Mouse (Mus musculus) hindbrain, embryonic 16.5 days (tissue): ENCODE data around the gene Ilf3. TPM values are rescaled to one million over a fixed set of nuclear protein-coding genes. Genes with fewer than 3 reads are reported as not detected.

ENCODE experiments used
- ATAC-seq: fragments of 200-750 bp; cut with Nextera tagmentation; 2 replicates; pipeline ENCODE4 v1.8.0; 2017; ENCODE audit warnings: moderate TSS enrichment, moderate library complexity
- H3K27ac ChIP-seq: fragments of 300-500 bp; sonication (generic); 2 replicates; pipeline ENCODE4 v1.5.1; 2014; ENCODE audit warnings: low read depth, mild to moderate bottlenecking, control low read depth, low read length, moderate library complexity
- H3K27me3 ChIP-seq: fragments of 300-500 bp; sonication (generic); replicated peaks from 2 replicates; pipeline ENCODE4 v1.6.1; 2014; ENCODE audit warnings: low read length; ENCODE audit not compliant: control insufficient read depth, insufficient read depth
- H3K36me3 ChIP-seq: fragments of 300-500 bp; sonication (generic); 2 replicates; pipeline ENCODE4 v1.6.1; 2014; ENCODE audit warnings: mild to moderate bottlenecking, low read length, moderate library complexity, mixed read lengths; ENCODE audit not compliant: control insufficient read depth, insufficient read depth
- H3K4me1 ChIP-seq: fragments of 300-500 bp; sonication (generic); 2 replicates; pipeline ENCODE4 v1.6.1; 2014; ENCODE audit warnings: low read depth, low read length; ENCODE audit not compliant: control insufficient read depth, insufficient read depth
- H3K4me2 ChIP-seq: fragments of 300-500 bp; sonication (generic); 2 replicates; pipeline ENCODE4 v1.6.1; 2014; ENCODE audit warnings: mild to moderate bottlenecking, low read length, control low read depth, moderate library complexity
- H3K4me3 ChIP-seq: fragments of 300-500 bp; sonication (generic); 2 replicates; pipeline ENCODE4 v1.5.1; 2014; ENCODE audit warnings: mild to moderate bottlenecking, low read length, control low read depth, moderate library complexity
- H3K9ac ChIP-seq: fragments of 300-500 bp; sonication (generic); 2 replicates; pipeline ENCODE4 v1.6.1; 2014; ENCODE audit warnings: low read depth, mild to moderate bottlenecking, control low read depth, low read length, moderate library complexity
- H3K9me3 ChIP-seq: fragments of 300-500 bp; sonication (generic); 2 replicates; pipeline ENCODE4 v1.6.1; 2014; ENCODE audit warnings: mild to moderate bottlenecking, low read length, moderate library complexity; ENCODE audit not compliant: control insufficient read depth
- WGBS: fragments of 180-500 bp; shearing (Covaris S2); extraction: QIAGEN DNeasy Blood & Tissue Kit; methylation state at CpG from one replicate; pipeline ENCODE4 v1.1.7; 2014; 5-methylcytosine and 5-hydroxymethylcytosine counted together
- polyA plus RNA-seq: library from polyadenylated mRNA; unstranded; fragments of >200 nt; fragmentation: Nextera tagmentation; extraction: Ambion mirVana; gene quantifications from 2 replicates; pipeline ENCODE4 v1.2.1, GENCODE M21; 2015

Ilf3 gene
- polyA plus RNA-seq, 1 experiment from 2014 or later, result 186 TPM

DNA sequence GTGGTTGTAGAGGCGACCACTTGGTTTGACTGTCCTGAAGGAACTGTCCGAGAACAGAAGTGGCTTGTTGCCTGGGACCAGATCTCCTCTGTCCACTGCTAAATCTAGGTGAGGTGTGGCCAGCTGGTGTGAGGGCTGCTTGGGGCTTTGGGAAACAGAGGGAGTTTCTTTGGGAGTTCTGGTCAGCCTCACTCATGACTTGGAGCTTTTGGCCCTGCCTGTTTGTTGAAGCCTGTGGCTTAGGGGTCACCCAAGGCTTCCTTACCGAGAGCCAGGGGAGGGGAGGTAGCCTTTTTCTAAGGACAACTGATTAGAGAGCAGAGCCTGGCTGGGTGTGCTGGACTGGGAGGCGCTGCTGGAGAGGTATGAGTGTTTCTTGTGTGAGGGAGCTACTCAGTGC, 32.3 kb upstream of the Ilf3 start:
- H3K4me1 ChIP-seq, result peaks cover 2% of the 10 kb centered on the region; the same call in 1 of the 2 replicates
- no peak overlapping the region for H3K27ac ChIP-seq
- no peaks in the 10 kb centered on the region for H3K9me3 ChIP-seq
- no peaks in the 10 kb centered on the region for H3K27me3 ChIP-seq
- 93% methylated on average over 4 of the region's 4 CpGs for WGBS
- no peak for ATAC-seq
- H3K36me3 ChIP-seq, result peaks cover 3% of the 10 kb centered on the region; the same call in 1 of the 2 replicates
- no peak overlapping the region for H3K4me3 ChIP-seq
- H3K9ac ChIP-seq, result no peak overlapping the region
- no peak overlapping the region for H3K4me2 ChIP-seq

DNA sequence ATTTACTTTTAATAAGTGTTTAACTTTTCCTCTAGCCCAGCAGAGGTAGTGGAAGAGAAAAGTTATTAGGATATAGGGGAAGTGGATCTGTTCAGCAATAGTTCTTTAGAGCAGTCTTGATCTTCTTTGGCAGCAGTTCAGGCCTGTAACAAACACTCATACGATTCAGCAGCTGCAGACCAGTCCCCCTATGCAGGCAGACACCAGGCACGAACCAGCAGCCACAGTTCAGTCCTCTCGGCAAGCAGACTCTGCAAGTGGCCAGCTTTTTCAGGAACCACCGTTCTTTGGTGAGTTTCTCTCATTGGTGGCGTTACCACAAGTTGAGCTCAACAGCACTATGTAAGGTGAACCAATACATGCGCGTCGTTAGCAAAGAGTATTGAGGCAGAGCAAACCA, 31.2 kb upstream of the Ilf3 start:
- 83% methylated on average over 8 of the region's 8 CpGs for WGBS
- H3K27ac ChIP-seq, result no peak overlapping the region
- no peak overlapping the region for H3K4me3 ChIP-seq
- H3K9me3 ChIP-seq, result no peaks in the 10 kb centered on the region
- ATAC-seq, result no peak
- H3K27me3 ChIP-seq, result no peaks in the 10 kb centered on the region
- H3K9ac ChIP-seq, result no peak overlapping the region
- H3K4me1 ChIP-seq, result peaks cover 2% of the 10 kb centered on the region; the same call in 1 of the 2 replicates
- no peak overlapping the region for H3K4me2 ChIP-seq
- H3K36me3 ChIP-seq, result peaks cover 5% of the 10 kb centered on the region; the same call in 1 of the 2 replicates

- Histone ChIP-seq H3K9me3 (no peaks in the 10 kb centered on the region), H3K36me3 (peaks cover 14% of the 10 kb centered on the region; the same call in 1 of the 2 replicates), H3K27me3 (no peaks in the 10 kb centered on the region), H3K4me3 (no peak overlapping the region), H3K27ac (no peak overlapping the region), H3K9ac (no peak overlapping the region), H3K4me2 (no peak overlapping the region), H3K4me1 (peaks cover 2% of the 10 kb centered on the region; the same call in 1 of the 2 replicates)
- ATAC-seq, result no peak
- 20% methylated on average over 20 of the region's 20 CpGs for WGBS
Observed at GRCm38 (mm10) chr9:21337652-21338051, 30.0 kb upstream of the Ilf3 start.

GRCm38 (mm10) chr9:21340411-21340810, 27.3 kb upstream of the Ilf3 start:
- Histone ChIP-seq H3K4me1 (no peaks in the 10 kb centered on the region), H3K9ac (no peak overlapping the region), H3K9me3 (no peaks in the 10 kb centered on the region), H3K27me3 (no peaks in the 10 kb centered on the region), H3K36me3 (peaks cover 20% of the 10 kb centered on the region), H3K4me2 (no peak overlapping the region), H3K4me3 (no peak overlapping the region), H3K27ac (no peak overlapping the region)
- ATAC-seq, result no peak
- 87% methylated on average over 4 of the region's 4 CpGs for WGBS

- no peak for ATAC-seq
- H3K9me3 ChIP-seq, result no peaks in the 10 kb centered on the region
- no peaks in the 10 kb centered on the region for H3K27me3 ChIP-seq
- H3K9ac ChIP-seq, result no peak overlapping the region
- H3K27ac ChIP-seq, result no peak overlapping the region
- peaks cover 36% of the 10 kb centered on the region for H3K36me3 ChIP-seq
- no peak overlapping the region for H3K4me3 ChIP-seq
- no peaks in the 10 kb centered on the region for H3K4me1 ChIP-seq
- no peak overlapping the region for H3K4me2 ChIP-seq
- 72% methylated on average over 16 of the region's 16 CpGs for WGBS
Observed at GRCm38 (mm10) chr9:21346627-21347365, 20.9 kb upstream of the Ilf3 start.

DNA sequence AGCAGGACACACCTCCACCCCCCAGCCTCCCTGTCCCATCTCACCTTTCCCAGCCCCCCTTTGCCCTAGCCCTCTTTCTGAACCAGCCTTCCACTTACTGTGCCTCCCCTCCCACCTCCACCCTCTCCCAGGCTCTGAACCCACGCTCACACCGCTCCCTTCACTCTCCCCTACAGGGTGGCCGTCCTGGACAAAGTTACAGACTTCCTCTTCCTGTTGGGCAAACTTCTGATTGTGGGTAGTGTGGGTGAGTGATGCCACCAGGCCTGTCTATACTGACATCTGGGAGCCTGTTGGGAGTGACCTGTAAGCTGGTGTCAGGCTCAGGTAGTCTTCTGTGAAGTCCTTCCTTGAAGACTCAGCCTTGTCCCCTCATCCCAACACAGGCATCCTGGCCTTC, 19.5 kb upstream of the Ilf3 start:
- H3K27ac ChIP-seq, result no peak overlapping the region
- 94% methylated on average over 3 of the region's 3 CpGs for WGBS
- no peaks in the 10 kb centered on the region for H3K4me1 ChIP-seq
- H3K27me3 ChIP-seq, result no peaks in the 10 kb centered on the region
- no peak overlapping the region for H3K4me2 ChIP-seq
- H3K9me3 ChIP-seq, result no peaks in the 10 kb centered on the region
- ATAC-seq, result no peak
- peaks cover 24% of the 10 kb centered on the region for H3K36me3 ChIP-seq
- H3K4me3 ChIP-seq, result no peak overlapping the region
- H3K9ac ChIP-seq, result no peak overlapping the region

DNA sequence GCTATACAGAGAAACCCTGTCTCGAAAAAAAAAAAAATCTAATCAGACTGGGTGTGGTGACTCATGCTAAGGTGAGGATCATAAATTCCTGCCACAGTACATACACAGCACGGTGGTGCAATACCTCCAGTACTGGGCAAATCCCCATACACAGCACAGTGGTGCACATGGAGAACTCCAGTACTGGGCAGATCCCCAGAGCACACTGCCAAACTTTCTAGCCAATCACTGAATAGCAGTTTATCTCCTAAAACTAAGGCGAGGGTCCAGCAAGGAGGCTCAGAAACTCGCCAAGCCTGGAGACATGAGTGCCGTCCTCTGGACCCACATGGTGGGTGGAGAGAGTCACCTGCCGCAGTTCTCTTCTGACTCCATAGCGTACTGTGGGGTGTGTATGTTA, 16.5 kb upstream of the Ilf3 start:
- H3K4me3 ChIP-seq, result no peak overlapping the region
- WGBS, result 94% methylated on average over 7 of the region's 7 CpGs
- no peak overlapping the region for H3K4me2 ChIP-seq
- ATAC-seq, result no peak
- H3K4me1 ChIP-seq, result no peaks in the 10 kb centered on the region
- H3K27ac ChIP-seq, result no peak overlapping the region
- no peak overlapping the region for H3K9ac ChIP-seq
- peaks cover 24% of the 10 kb centered on the region for H3K36me3 ChIP-seq
- no peaks in the 10 kb centered on the region for H3K27me3 ChIP-seq
- no peaks in the 10 kb centered on the region for H3K9me3 ChIP-seq

GRCm38 (mm10) chr9:21351702-21352377, 15.8 kb upstream of the Ilf3 start:
- H3K4me2 ChIP-seq, result no peak overlapping the region
- no peak overlapping the region for H3K4me3 ChIP-seq
- H3K27ac ChIP-seq, result no peak overlapping the region
- ATAC-seq, result no peak
- no peaks in the 10 kb centered on the region for H3K4me1 ChIP-seq
- peaks cover 21% of the 10 kb centered on the region for H3K36me3 ChIP-seq
- H3K9me3 ChIP-seq, result no peaks in the 10 kb centered on the region
- 94% methylated on average over 4 of the region's 4 CpGs for WGBS
- H3K9ac ChIP-seq, result no peak overlapping the region
- no peaks in the 10 kb centered on the region for H3K27me3 ChIP-seq
